Mouse (Mus musculus) myocyte (in vitro differentiated cells): Measurements from ENCODE around the gene Gm15155. TPM values are rescaled to one million over a fixed set of nuclear protein-coding genes. Genes with fewer than 3 reads are reported as not detected.
A peak's percentile ranks its signal among the peaks of the same experiment; 100 is the strongest.

Experiments used
- H3K27me3 ChIP-seq: one replicate; pipeline ENCODE4 v1.6.1; 2011; ENCODE audit not compliant: control insufficient read depth, insufficient read depth, insufficient read length
- H3K36me3 ChIP-seq: one replicate; pipeline ENCODE4 v1.6.1; 2011; ENCODE audit not compliant: control insufficient read depth, insufficient read depth
- H3K4me2 ChIP-seq: one replicate; pipeline ENCODE4 v1.6.1; 2011; ENCODE audit warnings: low read depth, control low read depth
- H3K4me3 ChIP-seq: one replicate; pipeline ENCODE4 v1.5.1; 2011; ENCODE audit warnings: mild to moderate bottlenecking, control low read depth, moderate library complexity
- H3K79me2 ChIP-seq: one replicate; pipeline ENCODE4 v1.6.1; 2011; ENCODE audit not compliant: control insufficient read depth, insufficient read depth
- H3ac ChIP-seq: one replicate; pipeline ENCODE4 v1.6.1; 2011; ENCODE audit not compliant: control insufficient read depth, insufficient read length
- CEBPB ChIP-seq: IDR thresholded peaks from 2 replicates; pipeline ENCODE4 v1.6.1; 2011; ENCODE audit warnings: mild to moderate bottlenecking, moderate library complexity; ENCODE audit not compliant: poor library complexity, insufficient read depth, severe bottlenecking
- E2F4 ChIP-seq: IDR thresholded peaks from one replicate; pipeline ENCODE4 v1.6.1; 2011; ENCODE audit warnings: mild to moderate bottlenecking, control low read depth, moderate library complexity; ENCODE audit not compliant: insufficient read depth
- MAX ChIP-seq: IDR thresholded peaks from one replicate; pipeline ENCODE4 v1.6.1; 2011; ENCODE audit warnings: low read depth, mild to moderate bottlenecking, control low read depth
- MYOD1 ChIP-seq, 3 experiments: IDR thresholded peaks; one replicate each; pipeline ENCODE4 v1.6.1; 2011; ENCODE audit warnings: control low read depth in 2 of 3, low read depth in 2 of 3, mild to moderate bottlenecking in 2 of 3, moderate library complexity in 1 of 3; ENCODE audit not compliant: insufficient read length in 2 of 3, control insufficient read depth in 1 of 3
- MYOG ChIP-seq, 3 experiments: IDR thresholded peaks; one replicate each; pipeline ENCODE4 v1.6.1; 2011; ENCODE audit warnings: control low read depth in 2 of 3, low read depth in 2 of 3, mild to moderate bottlenecking in 2 of 3; ENCODE audit not compliant: insufficient read length in 2 of 3, control insufficient read depth in 1 of 3, insufficient read depth in 1 of 3
- POLR2A ChIP-seq: IDR thresholded peaks from one replicate; pipeline ENCODE4 v1.6.1; 2011; ENCODE audit warnings: low read depth, mild to moderate bottlenecking, control low read depth, moderate library complexity; ENCODE audit not compliant: insufficient read length
- POLR2AphosphoS2 ChIP-seq: IDR thresholded peaks from one replicate; pipeline ENCODE4 v1.6.1; 2011; ENCODE audit warnings: low read depth, control low read depth; ENCODE audit not compliant: insufficient read length
- REST ChIP-seq: IDR thresholded peaks from one replicate; pipeline ENCODE4 v1.6.1; 2011; ENCODE audit warnings: mild to moderate bottlenecking, control low read depth, moderate library complexity; ENCODE audit not compliant: insufficient read depth, insufficient read length
- SRF ChIP-seq: IDR thresholded peaks from one replicate; pipeline ENCODE4 v1.6.1; 2011; ENCODE audit warnings: low read depth; ENCODE audit not compliant: control insufficient read depth, insufficient read length
- TCF12 ChIP-seq: IDR thresholded peaks from one replicate; pipeline ENCODE4 v1.6.1; 2011; ENCODE audit warnings: mild to moderate bottlenecking, control low read depth; ENCODE audit not compliant: poor library complexity, insufficient read depth, severe bottlenecking
- TCF3 ChIP-seq: IDR thresholded peaks from one replicate; pipeline ENCODE4 v1.6.1; 2011; ENCODE audit warnings: low read depth, control low read depth; ENCODE audit not compliant: insufficient read length
- USF1 ChIP-seq: IDR thresholded peaks from one replicate; pipeline ENCODE4 v1.6.1; 2011; ENCODE audit warnings: low read depth, mild to moderate bottlenecking, control low read depth, moderate library complexity
- polyA plus RNA-seq: library from polyadenylated mRNA; unstranded; fragments of >200 nt; fragmentation: generic; extraction: Trizol; gene quantifications from one replicate; pipeline ENCODE4 v1.2.1, GENCODE M21; 2012; ENCODE audit warnings: missing spikeins

The Gm15155 gene
- polyA plus RNA-seq, 1 experiment: not detected

DNA sequence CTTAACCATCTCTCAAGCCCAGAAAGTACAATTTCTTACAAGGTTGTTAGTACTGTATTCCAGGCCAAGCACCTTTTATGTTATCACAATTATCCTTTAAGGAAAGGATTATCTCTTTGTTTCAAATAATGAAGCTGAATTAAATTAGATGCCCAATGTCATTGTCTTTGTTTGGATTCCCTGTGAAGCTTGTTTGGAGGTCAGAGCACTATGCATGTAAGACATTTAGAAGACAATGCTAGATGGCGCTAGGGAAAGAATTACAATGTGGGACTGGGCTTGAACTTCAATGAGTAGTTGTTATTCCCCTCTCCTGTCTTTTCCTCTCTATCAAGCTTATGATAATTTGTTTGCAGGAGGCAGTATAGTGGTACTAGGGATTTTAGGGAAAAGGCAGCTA lies 29.9 kb upstream of the Gm15155 start:
- H3K4me2 ChIP-seq: no peak overlapping the region
- TF ChIP-seq SRF (no peak), REST (no peak), MYOG (IDR thresholded peaks at IDR 0.05; ENCODE audit: control insufficient read depth in 1 of 3, insufficient read depth in 1 of 3, insufficient read length in 2 of 3, low read depth in 2 of 3) (no peak), USF1 (no peak), CEBPB (no peak), TCF12 (no peak), MAX (no peak), TCF3 (no peak)
- H3K4me3 ChIP-seq: no peak overlapping the region
- no peaks in the 10 kb centered on the region for H3K79me2 ChIP-seq
- H3K36me3 ChIP-seq: no peaks in the 10 kb centered on the region
- H3ac ChIP-seq: no peak overlapping the region
- no peaks in the 10 kb centered on the region for H3K27me3 ChIP-seq

DNA sequence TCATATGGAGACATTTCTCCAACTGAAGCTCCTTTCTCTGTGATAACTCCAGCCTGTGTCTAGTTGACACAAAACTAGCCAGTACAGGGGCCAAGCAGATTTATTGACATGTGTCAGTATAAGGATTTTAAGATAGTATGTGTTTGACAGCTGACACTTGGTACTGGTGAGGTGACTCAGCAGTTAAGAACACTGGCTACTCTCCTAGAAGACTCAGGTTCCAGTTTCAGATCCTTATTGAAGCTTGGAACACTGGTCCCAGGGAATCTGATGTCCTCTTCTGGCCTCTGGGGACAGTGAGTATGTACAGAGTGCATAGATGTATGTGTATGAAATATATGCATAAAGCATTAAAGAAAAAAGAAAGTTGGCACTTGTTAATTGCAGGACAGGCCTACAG lies 28.2 kb upstream of the Gm15155 start:
- TF ChIP-seq MYOD1 (IDR thresholded peaks at IDR 0.05; ENCODE audit: control insufficient read depth in 1 of 3, insufficient read length in 2 of 3, low read depth in 2 of 3) (no peak), SRF (no peak), USF1 (no peak), TCF12 (no peak)
- H3K4me3 ChIP-seq: no peak overlapping the region

DNA sequence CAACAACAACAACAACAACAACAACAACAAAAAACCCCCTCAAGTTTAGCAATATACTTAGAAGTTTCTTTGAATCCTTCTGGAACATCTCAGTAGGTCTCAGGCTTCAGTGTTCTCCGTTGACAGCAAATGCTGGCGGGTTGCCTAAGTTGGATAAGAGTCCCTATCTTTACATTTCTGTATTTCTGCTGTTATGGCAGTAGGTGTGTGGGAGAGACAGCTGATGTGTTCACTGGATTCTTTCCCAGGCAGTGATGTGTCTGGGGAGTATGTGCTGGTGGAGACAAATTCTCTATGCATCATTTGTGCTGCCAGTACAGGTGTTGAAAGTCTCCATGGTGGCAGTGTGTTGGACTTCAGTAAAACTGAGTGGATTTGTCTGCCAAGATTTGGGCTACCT lies 23.3 kb upstream of the Gm15155 start:
- Histone ChIP-seq H3K79me2 (no peaks in the 10 kb centered on the region), H3K4me2 (no peak overlapping the region), H3K27me3 (no peaks in the 10 kb centered on the region), H3K4me3 (no peak overlapping the region), H3ac (no peak overlapping the region), H3K36me3 (no peaks in the 10 kb centered on the region)
- TF ChIP-seq REST: no peak

More for the DNA sequence above, 28.2 kb upstream of the Gm15155 start:
- Histone ChIP-seq H3K27me3 (no peaks in the 10 kb centered on the region), H3K79me2 (no peaks in the 10 kb centered on the region), H3ac (no peak overlapping the region), H3K4me2 (no peak overlapping the region), H3K36me3 (no peaks in the 10 kb centered on the region)

DNA sequence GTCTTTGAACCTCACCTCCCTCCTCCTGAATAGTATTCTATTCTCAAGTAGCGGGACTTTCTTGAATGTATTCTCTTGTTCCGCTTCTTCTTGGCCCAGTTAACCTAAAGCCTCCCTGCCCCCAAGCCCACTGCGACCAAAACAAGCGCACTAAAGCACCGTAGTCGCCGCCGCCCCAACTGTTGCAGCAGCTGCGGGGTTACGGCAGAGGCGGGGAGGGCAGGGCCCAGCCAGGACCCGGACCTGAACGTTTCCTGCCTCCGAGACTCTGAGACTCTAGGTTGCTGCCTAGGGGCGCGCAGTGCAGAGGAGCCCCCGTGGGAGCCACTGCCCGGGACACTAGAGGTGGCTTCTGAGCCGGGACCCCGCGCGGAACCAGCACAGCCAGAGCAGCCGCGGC lies 2.0 kb upstream of the Gm15155 start:
- Histone ChIP-seq H3K79me2 (no peaks in the 10 kb centered on the region), H3K36me3 (no peaks in the 10 kb centered on the region), H3K4me3 (peak overlapping the region; percentile 10), H3K27me3 (peaks cover 8% of the 10 kb centered on the region), H3ac (no peak overlapping the region), H3K4me2 (peak overlapping the region; percentile 75)
- no peak for TF ChIP-seq CEBPB
- TF ChIP-seq REST: no peak
- TF ChIP-seq TCF12: no peak
- TF ChIP-seq MYOD1 (IDR thresholded peaks at IDR 0.05; ENCODE audit: control insufficient read depth in 1 of 3, insufficient read length in 2 of 3, low read depth in 2 of 3): peak in 1 of 3 experiments; percentile 12
- no peak for TF ChIP-seq E2F4
- TF ChIP-seq TCF3: no peak
- no peak for TF ChIP-seq POLR2A
- no peak for TF ChIP-seq USF1
- TF ChIP-seq POLR2AphosphoS2: no peak
- TF ChIP-seq SRF: no peak
- TF ChIP-seq MAX: no peak
- peak in 2 of 3 experiments; percentile 10 to 34 for TF ChIP-seq MYOG (IDR thresholded peaks at IDR 0.05; ENCODE audit: control insufficient read depth in 1 of 3, insufficient read depth in 1 of 3, insufficient read length in 2 of 3, low read depth in 2 of 3)

DNA sequence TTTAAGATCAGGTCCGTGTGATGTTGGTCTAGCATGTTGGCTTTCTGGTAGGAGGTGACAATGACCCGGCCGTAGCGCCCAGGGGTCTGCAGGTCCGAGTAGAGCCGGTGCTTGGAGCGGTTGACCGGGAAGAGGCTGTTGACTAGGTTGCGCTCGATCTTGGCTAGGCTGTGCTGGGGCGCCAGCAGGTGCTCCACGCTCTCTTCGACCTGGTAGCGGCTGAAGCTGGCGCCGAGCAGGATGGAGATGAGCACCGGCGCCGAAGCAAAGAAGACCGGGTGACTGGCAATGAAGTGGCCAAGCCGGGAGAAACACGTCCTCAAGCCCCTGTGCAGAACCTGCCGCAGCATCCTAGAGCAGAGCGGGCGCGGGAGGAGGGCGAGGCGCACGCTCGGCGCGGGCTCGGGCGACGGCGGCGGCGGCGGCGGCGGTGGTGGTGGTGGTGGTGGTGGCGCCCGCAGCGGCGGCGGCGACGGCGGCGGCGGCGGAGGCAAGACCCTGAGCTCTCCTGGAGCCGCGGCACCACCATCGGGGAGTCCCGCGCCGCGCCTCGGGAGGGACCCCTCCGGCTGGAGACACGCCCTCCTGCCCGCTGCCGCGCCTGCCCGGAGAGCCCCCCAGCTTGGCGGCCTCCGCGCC lies 1.5 kb upstream of the Gm15155 start:
- Histone ChIP-seq H3K27me3 (peaks cover 8% of the 10 kb centered on the region), H3K79me2 (no peaks in the 10 kb centered on the region)

More for the DNA sequence above, 1.5 kb upstream of the Gm15155 start:
- no peaks in the 10 kb centered on the region for H3K36me3 ChIP-seq
- TF ChIP-seq USF1 (no peak), SRF (no peak), MYOG (IDR thresholded peaks at IDR 0.05; ENCODE audit: control insufficient read depth in 1 of 3, insufficient read depth in 1 of 3, insufficient read length in 2 of 3, low read depth in 2 of 3) (no peak), POLR2A (no peak), CEBPB (no peak), REST (no peak), MAX (no peak)
- peak overlapping the region; percentile 10 for H3K4me3 ChIP-seq
- peak overlapping the region; percentile 75 for H3K4me2 ChIP-seq
- H3ac ChIP-seq: no peak overlapping the region
